Mouse (Mus musculus): Measurements from ENCODE around the gene Hepacam. TPM values are rescaled to one million over a fixed set of nuclear protein-coding genes. Genes with fewer than 3 reads are reported as not detected.

The Hepacam gene
- not detected for polyA plus RNA-seq (2021)

DNA sequence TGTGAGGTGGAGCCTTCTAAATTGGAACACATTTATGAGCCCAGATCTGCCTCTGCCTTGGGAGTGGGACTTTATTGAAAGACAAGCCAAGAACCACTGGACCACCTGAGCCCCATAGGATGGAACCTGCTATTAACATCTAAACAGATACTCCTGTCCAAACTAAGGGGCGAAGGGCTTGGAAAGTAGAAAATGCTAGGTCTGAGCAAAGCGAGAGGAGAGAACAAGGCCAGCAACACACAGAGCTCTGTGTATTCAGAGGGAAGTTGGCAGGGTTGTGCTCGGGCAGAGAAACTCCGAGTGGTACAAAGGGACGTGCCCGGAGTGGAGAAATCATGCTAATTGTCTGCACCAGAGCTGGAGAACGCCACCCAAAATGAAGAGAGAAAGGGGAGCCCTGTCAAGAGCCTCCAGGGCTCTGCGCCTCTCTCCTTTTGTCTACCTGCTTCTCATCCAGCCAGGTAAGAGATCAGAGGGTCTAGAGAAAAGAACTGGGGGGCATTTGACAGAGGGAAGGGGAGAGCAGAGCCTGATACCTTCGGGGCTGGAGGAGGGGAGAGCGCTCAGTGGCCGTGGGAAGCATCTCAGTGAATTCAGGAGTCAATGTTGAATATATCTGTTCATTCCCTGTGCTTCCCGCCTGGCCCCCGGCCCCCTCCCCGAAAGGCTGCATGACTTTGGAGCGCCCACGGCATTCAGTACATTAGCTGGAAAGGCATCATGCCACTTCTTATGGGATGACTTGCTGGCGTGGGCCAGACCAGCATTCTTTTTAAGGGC is at the start of gene Hepacam:
Gene Hepacam, plus strand, starts transcription at position 51 of the 780 bp plus-strand sequence.
- H3K27me3 ChIP-seq = peaks cover 8% of the 10 kb centered on the region
- ChIA-PET POLR2A (no interaction called here), CTCF (no interaction called here)
- in situ Hi-C loops (cut with MboI; ENCODE audit: low pct_unique_long_range_greater_than_20kb) = no loop called here
- DNase-seq (ENCODE audit: low read depth, low spot score) = no peak
- TF ChIP-seq CTCF (IDR thresholded peaks at IDR 0.05) = no peak
- no peak for ATAC-seq

DNA sequence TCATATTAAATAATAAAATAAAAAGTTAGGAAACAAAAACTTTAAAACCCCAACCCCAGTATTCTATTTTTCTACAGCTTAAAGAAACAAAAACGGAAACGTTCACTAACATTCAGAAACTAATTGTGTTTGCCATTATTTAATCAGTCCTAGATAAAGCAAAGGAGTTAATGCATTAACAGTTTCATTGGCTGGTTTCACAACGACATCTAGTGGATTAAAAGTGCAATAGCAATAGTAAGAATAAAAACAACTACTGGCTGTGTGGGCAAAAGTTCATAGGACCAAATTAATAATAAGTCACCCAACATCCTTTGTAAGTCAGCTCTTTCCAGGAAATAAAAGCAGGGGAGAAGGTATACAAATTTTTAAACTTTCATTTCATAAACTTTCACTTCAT is 37.7 kb upstream of the Hepacam start:
- DNase-seq (ENCODE audit: low read depth, low spot score) (no peak), ATAC-seq (no peak)

DNA sequence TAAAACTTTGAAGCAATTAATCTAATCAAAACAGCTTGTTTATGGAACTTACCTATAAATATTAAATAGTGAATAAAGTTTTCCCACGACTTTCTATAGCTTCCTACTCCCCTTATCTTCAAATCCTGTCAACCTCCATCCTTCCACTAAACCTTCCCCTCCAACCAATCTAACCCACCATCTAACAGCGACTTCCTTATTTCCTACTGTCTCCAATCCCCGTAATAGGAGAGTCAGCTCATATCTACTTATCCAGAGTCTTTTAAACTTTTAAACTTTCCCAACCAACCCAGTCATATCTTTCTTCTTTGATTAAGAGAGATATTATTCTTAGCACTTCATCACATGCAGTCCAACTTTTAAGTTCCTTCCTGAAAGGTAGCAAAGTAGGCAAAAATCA is 21.7 kb upstream of the Hepacam start:
- TF ChIP-seq CTCF (IDR thresholded peaks at IDR 0.05) = no peak
- no peaks in the 10 kb centered on the region for H3K27me3 ChIP-seq
- no peak for ATAC-seq
- ChIA-PET CTCF (no interaction called here), POLR2A (no interaction called here)
- DNase-seq (ENCODE audit: low read depth, low spot score) = no peak
- in situ Hi-C loops (cut with MboI; ENCODE audit: low pct_unique_long_range_greater_than_20kb) = no loop called here

More for the DNA sequence above, 37.7 kb upstream of the Hepacam start:
- in situ Hi-C loops (cut with MboI; ENCODE audit: low pct_unique_long_range_greater_than_20kb) = no loop called here
- POLR2A ChIA-PET = no interaction called here
- CTCF ChIA-PET = interaction anchor here (0.9 to 2.1 kb wide), 12 partner anchors 9 to 413 kb away, joined by 3 to 10 read pairs (median 4); partner anchors contain the start of gene Slc37a2
- H3K27me3 ChIP-seq = no peaks in the 10 kb centered on the region
- peak; percentile 52 for TF ChIP-seq CTCF (IDR thresholded peaks at IDR 0.05)

DNA sequence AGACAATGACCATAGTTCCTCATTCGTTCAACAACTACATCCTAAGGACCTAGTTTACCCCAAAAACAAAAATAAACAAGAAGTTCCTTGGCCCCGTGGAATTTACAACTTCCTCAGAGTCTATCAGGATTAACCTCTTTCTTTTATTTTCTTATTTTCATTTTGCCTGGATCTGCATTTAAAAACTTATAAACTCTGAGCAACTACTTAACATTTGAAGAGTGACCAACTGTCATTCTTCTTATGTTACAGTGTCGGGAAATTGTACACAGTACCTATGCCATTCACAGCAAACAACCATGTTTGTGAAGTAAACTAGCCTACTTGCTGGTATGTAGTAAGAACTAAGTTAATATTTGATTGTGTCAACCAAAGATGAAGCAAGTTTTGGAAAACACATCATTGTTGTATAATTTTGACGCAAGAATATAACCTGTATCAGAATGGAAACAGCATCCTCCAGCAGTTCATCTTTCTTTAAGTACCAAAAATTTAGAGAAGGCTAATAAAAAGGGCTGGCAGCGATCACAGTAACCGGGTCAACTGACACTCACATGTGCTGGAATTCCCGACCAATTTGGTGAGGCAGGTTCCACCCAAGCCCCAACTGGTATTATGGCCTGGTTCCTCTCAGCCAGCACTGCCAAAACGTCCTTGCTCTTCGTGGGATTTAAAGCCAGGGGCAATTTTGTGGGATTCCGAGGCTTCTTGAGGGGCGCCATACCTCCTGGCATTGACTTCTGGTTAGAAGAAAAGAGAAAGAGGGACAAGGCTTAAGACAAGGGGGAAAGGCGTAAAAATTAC is 19.8 kb upstream of the Hepacam start:
- in situ Hi-C loops (cut with MboI; ENCODE audit: low pct_unique_long_range_greater_than_20kb) = no loop called here
- DNase-seq (ENCODE audit: low read depth, low spot score) = no peak
- no peak for TF ChIP-seq CTCF (IDR thresholded peaks at IDR 0.05)
- ChIA-PET CTCF (no interaction called here), POLR2A (no interaction called here)
- peak; percentile 27 for ATAC-seq
- no peaks in the 10 kb centered on the region for H3K27me3 ChIP-seq

DNA sequence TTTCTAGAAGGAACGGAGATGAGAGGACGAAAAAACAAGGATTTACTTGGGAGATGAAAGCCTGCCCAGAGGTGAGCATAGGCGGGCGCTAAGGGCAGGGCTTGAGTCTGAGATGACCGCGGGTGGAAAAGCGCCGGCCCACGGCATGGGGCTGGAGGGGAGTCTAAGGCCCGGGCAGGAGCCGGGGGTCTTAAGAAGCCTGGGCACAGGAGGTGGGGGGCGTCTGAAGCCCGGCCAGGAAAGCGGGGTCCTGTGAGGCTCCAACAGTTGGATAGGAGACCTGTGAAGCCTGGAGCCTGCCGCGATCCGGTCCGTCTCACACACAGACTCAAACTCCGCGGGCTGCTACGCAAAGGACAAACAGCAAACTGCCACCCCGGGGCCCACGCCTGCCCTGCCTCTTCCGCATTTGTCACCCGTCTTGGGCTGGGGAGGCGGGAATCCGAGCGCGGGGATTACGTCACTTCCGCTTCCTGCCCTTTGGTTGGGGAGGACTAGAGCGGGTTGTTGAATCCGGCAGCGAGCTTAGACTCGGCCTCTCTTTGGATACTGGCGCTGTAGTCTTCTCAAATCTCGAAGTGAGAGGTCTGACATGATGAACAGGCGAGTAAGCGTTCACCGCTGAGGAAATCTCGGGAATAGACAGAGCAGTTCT is 19.0 kb upstream of the Hepacam start, which contains the start of gene Ccdc15:
Gene Ccdc15, minus strand, starts transcription at position 445 of the 655 bp plus-strand sequence.
- DNase-seq (ENCODE audit: low read depth, low spot score) = peak; percentile 77
- POLR2A ChIA-PET = no interaction called here
- CTCF ChIA-PET = no interaction called here
- peak; percentile 98 for ATAC-seq
- in situ Hi-C loops (cut with MboI; ENCODE audit: low pct_unique_long_range_greater_than_20kb) = no loop called here
- no peak for TF ChIP-seq CTCF (IDR thresholded peaks at IDR 0.05)
- H3K27me3 ChIP-seq = no peaks in the 10 kb centered on the region

DNA sequence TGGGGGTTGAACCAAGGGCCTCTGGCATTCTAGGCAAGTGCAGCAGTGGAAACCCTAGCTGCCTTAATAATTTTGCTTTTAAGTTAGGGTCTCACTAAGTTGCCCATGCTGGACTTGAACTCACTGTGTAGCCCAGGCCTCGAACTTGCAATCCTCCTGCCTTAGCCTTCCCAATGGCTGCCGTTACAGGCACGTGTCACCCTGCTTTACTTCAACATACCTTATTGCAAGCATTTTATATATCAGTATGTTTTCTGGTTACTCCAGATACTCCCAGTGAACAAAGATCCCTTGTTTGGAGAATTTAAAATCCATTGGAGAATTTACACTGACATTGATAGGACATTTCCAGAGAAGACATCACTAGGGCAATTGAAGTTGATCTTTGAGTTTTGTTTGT is 18.1 kb upstream of the Hepacam start:
- ATAC-seq = no peak
- CTCF ChIA-PET = no interaction called here
- POLR2A ChIA-PET = no interaction called here
- no peak for TF ChIP-seq CTCF (IDR thresholded peaks at IDR 0.05)
- in situ Hi-C loops (cut with MboI; ENCODE audit: low pct_unique_long_range_greater_than_20kb) = no loop called here
- no peaks in the 10 kb centered on the region for H3K27me3 ChIP-seq
- DNase-seq (ENCODE audit: low read depth, low spot score) = no peak

DNA sequence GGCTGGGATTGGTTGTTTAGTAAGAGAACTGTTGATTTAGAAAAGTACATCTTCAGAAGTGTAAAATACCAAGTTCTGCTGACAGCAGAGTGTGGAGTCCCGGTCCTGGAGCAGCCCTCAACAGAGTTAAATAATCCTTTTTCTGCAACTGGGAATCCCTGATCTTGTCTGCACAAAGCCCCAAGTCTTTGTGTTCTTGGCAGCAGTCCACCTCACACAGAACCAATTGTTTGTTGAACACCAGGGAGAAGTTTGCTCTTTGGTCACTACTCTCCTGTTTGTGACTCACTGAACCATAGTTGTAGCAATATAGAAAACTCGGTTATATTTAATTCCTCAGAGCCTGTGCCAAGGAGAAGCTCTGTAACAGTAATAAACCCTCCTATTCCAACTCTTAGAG is 15.9 kb upstream of the Hepacam start:
- ChIA-PET CTCF (interaction anchor here (1.6 kb wide), 1 partner anchor 22 kb away, joined by 3 read pairs; no protein-coding TSS in a partner anchor), POLR2A (no interaction called here)
- in situ Hi-C loops (cut with MboI; ENCODE audit: low pct_unique_long_range_greater_than_20kb) = no loop called here
- DNase-seq (ENCODE audit: low read depth, low spot score) (no peak), ATAC-seq (no peak)
- no peak for TF ChIP-seq CTCF (IDR thresholded peaks at IDR 0.05)
- no peaks in the 10 kb centered on the region for H3K27me3 ChIP-seq

DNA sequence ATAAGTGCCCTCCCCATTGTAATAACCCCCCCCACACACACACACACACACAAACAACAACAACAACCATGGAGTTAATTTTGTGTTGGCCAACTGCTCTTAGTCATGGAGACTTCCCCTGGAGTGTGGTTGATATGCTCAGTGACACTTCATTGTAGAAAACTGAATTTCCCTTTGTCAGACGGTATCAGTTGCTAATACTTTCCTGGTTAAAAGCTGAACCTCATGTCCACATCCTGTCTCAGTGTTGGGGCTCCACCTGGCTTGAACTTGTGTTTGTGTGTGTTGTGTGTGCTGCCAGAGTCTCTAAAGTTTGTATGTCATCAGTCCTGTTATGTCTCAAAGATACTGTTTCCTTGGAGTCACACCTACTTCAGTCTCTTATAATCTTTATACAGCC is 12.7 kb upstream of the Hepacam start:
- H3K27me3 ChIP-seq = no peaks in the 10 kb centered on the region
- no peak for DNase-seq (ENCODE audit: low read depth, low spot score)
- ChIA-PET POLR2A (interaction anchor here (0.6 kb wide), 1 partner anchor 250 kb away, joined by 6 read pairs; no protein-coding TSS in a partner anchor), CTCF (no interaction called here)
- ATAC-seq = no peak
- no peak for TF ChIP-seq CTCF (IDR thresholded peaks at IDR 0.05)
- in situ Hi-C loops (cut with MboI; ENCODE audit: low pct_unique_long_range_greater_than_20kb) = no loop called here

DNA sequence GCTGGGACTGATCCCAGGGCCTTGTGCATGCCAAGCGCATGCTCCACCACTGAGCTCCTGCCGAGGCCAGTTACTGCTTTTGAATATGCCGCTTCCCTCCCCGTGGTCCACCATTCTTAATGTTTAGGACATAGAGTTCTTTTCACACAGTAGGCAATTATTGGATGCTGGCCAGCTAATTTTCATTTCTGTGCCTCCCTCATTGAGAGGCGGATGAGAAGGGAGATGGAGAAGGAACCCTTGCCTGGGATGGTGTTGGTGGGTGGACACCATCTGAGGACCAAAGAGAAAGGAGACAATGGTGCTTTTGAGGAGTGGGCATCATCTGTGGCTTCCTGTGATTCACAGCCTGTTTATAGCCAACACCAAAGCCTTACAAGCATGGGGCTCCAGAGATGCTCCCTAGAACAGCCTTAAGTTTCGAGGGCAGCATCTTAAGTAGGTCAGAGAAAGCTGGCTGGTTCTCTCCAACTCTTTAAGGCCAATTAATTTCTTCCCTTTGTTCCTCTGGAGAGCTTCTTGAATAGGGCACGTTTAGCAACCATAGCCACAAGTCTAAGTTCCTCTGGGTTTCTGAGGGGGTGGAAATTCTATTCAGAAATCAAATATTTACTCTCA is 8.3 kb upstream of the Hepacam start:
- in situ Hi-C loops (cut with MboI; ENCODE audit: low pct_unique_long_range_greater_than_20kb) = no loop called here
- no peak for ATAC-seq
- H3K27me3 ChIP-seq = no peaks in the 10 kb centered on the region
- POLR2A ChIA-PET = no interaction called here
- DNase-seq (ENCODE audit: low read depth, low spot score) = no peak
- TF ChIP-seq CTCF (IDR thresholded peaks at IDR 0.05) = no peak
- CTCF ChIA-PET = interaction anchor here (2.0 kb wide), 1 partner anchor 11 kb away, joined by 4 read pairs; no protein-coding TSS in a partner anchor
